Mouse (Mus musculus) CH12.LX (cell line): Measurements from ENCODE around the gene Ibtk.

Experiments used
- CTCF ChIP-seq, 2 experiments: IDR thresholded peaks in 1 of 2; conservative IDR thresholded peaks in 1 of 2; 2 replicates each; pipeline ENCODE4 v1.5.1; 2011 to 2012; ENCODE audit warnings: low read depth in 2 of 2, low read length in 2 of 2, improper control_type of control experiment in 1 of 2, inconsistent platforms in 1 of 2, mild to moderate bottlenecking in 1 of 2, moderate library complexity in 1 of 2
- IRF4 ChIP-seq: IDR thresholded peaks from 2 replicates; pipeline ENCODE4 v1.6.1; 2014; ENCODE audit warnings: low read depth, mild to moderate bottlenecking, inconsistent platforms, low read length, improper control_type of control experiment
- MAFK ChIP-seq: IDR thresholded peaks from 2 replicates; pipeline ENCODE4 v1.6.1; 2011; ENCODE audit warnings: low read length, improper control_type of control experiment; ENCODE audit not compliant: insufficient replicate concordance
- MAX ChIP-seq: IDR thresholded peaks from 2 replicates; pipeline ENCODE4 v1.6.1; 2011; ENCODE audit warnings: low read length, improper control_type of control experiment
- NRF1 ChIP-seq: IDR thresholded peaks from 2 replicates; pipeline ENCODE4 v1.6.1; 2014; ENCODE audit warnings: low read depth, mild to moderate bottlenecking, inconsistent platforms, low read length, improper control_type of control experiment, moderate library complexity
- TBP ChIP-seq: conservative IDR thresholded peaks from 2 replicates; pipeline ENCODE4 v1.6.1; 2011; ENCODE audit warnings: low read depth, low read length, improper control_type of control experiment
- TCF12 ChIP-seq: IDR thresholded peaks from 2 replicates; pipeline ENCODE4 v1.6.1; 2014; ENCODE audit warnings: low read depth, mild to moderate bottlenecking, inconsistent platforms, low read length, improper control_type of control experiment

GRCm38 (mm10) chr9:85750797-85751196 is 1.7 kb upstream of the Ibtk start:
- TF ChIP-seq TBP = no peak
- TF ChIP-seq NRF1 = no peak
- no peak for TF ChIP-seq MAFK
- no peak for TF ChIP-seq TCF12
- TF ChIP-seq CTCF (conservative IDR thresholded peaks at IDR 0.05 in 1 of 2, IDR thresholded peaks at IDR 0.05 in 1 of 2; ENCODE audit: low read depth in 2 of 2, low read length in 2 of 2) = no peak
- no peak for TF ChIP-seq IRF4
- TF ChIP-seq MAX = no peak
